Mouse (Mus musculus): ENCODE measurements around the gene Lrrc36. TPM values are rescaled to one million over a fixed set of nuclear protein-coding genes. Genes with fewer than 3 reads are reported as not detected.

Lrrc36 gene
- total RNA-seq, 2 experiments from 2014 or later: 0.61 TPM; not detected in 1

DNA sequence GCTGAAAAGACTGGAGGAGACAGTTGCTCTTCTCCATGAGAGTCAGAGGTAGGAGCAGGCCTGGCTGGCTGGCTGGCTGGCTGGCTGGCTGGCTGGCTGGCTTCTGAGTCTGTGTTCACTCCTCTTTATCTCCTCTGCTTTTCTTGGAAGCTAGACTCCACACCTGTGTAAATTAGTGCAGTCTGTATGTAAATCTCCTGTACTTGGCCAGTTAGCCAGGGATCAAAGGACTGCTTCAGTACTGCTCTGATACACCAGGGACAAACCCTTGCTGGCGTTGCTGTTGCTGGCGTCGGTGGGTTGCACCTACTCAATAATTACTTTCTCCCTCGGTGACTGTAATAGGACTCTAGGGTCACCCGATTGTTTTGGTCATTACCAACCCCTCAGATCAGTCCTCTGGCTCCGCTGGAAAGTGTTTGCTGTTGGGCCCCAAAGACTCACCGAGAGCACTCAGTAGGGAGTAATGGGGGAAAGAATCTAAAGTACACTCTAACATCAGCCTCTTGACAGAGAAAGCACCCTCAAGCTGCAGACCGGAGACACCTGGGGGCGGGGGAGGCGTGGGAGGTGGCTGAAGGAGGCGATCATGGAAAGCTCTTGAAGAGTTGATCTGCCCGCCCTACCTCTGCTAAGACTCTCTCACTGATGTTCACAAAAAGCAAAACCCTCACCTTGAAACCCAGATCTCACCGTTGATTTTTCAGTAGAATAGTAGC lies 47.9 kb downstream of the Lrrc36 start:
- ATAC-seq (replicated peaks; ENCODE audit: low FRiP score, low TSS enrichment, poor library complexity, severe bottlenecking): no peak

DNA sequence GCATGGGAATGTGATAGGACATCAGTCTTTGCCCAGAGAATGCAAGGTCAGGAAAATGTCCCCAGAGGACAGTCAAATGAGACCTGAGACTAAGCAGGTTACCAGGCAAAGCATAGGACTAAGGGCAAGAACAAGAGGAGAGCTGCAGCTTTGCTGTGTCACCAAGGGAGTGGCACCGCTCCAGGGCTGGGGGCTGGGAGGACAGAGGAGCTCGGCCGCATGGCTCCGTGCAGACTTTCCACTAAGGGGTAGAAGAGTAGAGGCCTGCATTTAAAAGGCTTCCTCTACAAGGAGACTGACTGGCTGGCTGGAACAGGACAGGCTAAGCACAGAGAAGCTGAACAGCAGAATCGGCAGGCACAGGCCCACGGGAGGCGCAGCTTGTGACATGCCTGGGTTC lies 51.2 kb downstream of the Lrrc36 start:
- peak; percentile 51; the same call in 1 of the 2 replicates for ATAC-seq (replicated peaks; ENCODE audit: low FRiP score, low TSS enrichment, poor library complexity, severe bottlenecking)

DNA sequence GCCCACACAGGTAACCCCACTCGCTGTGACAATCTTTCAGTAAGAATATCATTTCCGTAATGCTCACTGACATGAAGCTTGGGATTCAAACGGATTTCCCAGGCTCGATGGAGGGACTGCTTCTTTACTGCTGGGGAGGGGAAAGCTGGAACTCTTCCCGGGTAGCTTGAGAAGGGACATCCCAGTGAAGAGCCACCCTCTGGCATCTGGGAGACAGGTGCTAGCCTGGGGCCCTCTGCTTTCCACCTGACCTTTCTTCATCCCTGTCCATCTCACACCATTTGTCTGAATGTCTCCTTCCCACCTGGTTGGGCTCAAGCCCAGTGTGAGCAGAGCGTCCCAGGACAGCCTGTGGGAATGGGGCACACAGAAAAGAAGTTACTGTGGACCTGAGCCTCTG lies 52.9 kb downstream of the Lrrc36 start:
- no peak for ATAC-seq (replicated peaks; ENCODE audit: low FRiP score, low TSS enrichment, poor library complexity, severe bottlenecking)

DNA sequence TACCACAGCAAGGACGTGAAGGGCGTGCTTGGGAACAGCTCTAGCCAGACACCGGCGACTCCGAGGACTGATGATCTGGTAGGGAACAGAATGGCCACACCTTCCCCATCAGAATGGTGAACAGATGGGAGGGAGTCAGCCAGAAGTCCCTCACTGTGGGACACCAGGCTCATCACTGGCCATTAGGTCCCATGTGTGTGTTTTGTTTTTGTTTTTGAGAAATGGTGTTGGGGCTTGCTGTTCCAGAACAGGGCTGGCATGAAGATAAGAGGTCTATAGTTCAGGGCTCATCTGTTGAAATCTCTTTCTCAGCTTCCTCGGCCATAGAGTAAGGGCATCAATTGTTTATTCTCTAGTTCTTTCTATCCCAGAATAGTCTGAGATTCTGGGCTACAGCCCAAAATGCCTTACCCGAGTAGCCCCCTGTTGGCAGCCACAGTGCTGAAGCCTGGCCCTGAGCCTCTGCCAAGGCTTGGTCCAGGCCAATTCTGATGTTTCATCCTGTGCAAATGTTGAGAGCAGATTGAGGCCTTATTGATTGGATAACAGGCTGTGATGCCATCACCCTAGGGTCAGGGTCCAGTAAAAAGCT lies 53.4 kb downstream of the Lrrc36 start:
- ATAC-seq (replicated peaks; ENCODE audit: low FRiP score, low TSS enrichment, poor library complexity, severe bottlenecking): no peak

DNA sequence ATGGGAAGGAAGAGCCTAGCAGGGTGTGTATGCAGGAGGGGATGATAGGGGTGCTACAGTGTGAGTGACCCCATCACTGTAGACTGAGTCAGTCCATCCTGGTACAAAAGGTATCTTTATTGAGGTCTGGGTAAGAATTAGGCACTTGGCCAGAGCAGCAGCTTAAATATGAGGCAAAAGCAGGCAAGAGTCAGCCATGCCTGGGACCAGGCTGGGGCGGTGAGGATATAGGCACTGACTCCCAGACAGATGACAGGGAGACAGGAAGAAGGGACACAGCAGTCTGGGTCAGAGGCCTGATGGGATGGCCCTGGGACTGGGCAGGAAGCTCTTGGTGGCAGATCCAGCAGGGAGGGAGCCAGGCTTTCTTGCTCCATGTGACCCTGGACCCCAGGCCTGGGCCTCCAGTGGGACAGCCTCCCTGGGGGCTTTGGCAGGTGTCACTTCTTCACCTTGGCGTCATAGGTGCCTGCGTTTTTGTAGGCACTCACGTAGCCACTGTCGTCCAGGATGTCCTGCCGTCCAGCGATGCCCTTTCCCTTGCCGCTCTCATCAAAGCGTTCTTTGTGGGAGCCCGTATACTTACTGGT lies 54.1 kb downstream of the Lrrc36 start:
- ATAC-seq (replicated peaks; ENCODE audit: low FRiP score, low TSS enrichment, poor library complexity, severe bottlenecking): no peak

DNA sequence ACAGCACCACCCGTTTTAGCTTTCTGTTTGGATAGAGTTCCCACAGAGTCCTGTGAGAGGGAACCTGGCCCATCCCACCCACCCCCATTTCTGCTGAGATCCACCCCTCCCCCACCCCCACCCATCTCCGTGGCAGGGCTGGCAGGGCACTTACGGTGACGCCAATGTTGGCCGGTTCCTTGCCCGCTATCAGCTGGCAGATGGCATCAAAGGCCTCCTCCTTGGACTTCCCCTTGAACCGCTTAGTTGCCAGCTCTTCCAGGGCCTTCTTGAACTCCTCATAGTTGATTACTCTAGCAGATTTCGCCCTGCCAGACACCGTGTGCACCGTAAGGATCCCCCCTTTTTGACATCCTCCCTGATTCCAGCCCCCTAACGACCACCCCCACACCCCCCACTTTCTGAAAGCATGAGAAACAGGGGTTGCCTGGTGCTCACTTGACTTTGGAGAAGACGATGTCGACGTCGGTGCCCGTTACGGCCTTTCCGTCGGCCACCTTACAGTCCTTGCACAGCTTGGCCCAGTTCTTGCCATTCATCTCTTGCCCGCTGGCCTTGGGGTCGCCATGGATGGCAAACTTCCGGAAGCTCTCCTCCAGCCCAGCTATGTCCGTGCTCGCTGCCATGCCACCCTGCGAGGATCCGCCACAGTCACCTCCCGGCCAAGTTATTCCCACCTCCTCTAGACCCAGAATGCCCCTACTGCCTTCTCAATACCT lies 54.8 kb downstream of the Lrrc36 start:
- no peak for ATAC-seq (replicated peaks; ENCODE audit: low FRiP score, low TSS enrichment, poor library complexity, severe bottlenecking)

DNA sequence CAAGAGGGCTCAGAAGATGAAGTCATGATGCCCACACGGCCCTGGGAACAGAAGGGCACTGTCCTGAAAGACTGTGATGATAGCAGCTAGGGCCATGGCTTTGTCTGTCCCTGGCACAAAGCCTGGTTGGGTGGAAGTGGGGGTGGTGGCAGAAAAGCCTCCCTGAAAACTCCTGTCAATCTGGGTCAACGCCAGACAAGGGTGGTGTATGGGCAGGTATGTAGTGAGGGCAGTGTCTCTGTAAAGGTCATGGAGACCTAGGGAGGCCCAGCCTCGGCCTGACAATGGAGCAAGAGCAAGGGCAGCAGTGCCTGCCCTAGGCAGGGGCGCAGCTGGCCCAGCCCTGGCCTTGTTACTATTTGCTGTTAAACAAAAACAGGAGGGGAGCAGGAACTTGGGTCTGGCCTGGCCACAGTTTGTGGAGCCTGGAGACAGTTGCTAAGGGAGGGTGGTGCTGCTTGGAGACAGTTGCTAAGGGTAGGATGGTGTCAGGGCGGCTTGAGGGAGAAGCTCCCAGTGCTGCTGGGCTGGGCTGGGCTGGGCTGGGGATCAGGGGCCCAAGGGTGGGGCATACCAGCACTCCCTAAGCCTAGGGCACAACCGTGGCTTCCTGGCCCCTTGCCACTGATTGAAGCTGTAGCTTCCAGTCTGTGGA lies 55.8 kb downstream of the Lrrc36 start:
- peak; percentile 32 for ATAC-seq (replicated peaks; ENCODE audit: low FRiP score, low TSS enrichment, poor library complexity, severe bottlenecking)

DNA sequence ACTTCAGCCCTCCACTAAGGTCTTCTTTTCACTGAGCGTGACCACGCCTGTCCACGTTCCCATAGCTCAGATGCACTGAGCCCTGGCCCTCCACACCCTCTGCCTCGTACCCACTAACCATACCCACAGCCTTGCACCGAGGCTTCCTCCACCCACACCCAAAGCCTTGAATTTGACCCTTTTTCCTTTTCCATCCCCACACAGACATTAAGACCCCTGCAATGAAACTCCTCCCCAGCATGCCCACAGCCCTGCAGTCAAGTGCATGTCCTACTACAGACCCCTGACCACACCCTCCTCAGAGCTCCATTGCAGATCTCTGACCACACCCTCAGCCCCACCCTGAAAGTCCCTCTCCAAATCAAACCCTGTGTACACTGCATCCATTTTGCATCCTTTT lies 56.4 kb downstream of the Lrrc36 start:
- no peak for ATAC-seq (replicated peaks; ENCODE audit: low FRiP score, low TSS enrichment, poor library complexity, severe bottlenecking)

DNA sequence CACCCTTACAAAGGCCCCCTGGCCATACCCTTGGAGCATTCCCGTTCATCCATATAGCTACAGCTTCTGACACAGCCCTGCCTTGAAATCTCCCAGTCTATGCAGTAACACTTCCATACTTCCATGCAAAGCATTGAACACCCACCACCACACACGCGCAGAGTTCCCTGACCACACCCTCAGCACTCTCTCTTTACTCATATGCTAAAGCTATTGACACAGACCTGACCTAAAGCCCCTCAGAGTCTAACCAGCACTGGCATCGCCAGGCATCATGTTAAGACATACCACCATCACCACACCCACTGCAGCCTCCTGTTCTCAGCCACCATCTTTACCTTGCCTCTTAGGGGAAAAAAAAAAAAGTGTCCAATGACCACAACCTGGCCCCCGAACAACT lies 56.9 kb downstream of the Lrrc36 start:
- no peak for ATAC-seq (replicated peaks; ENCODE audit: low FRiP score, low TSS enrichment, poor library complexity, severe bottlenecking)

DNA sequence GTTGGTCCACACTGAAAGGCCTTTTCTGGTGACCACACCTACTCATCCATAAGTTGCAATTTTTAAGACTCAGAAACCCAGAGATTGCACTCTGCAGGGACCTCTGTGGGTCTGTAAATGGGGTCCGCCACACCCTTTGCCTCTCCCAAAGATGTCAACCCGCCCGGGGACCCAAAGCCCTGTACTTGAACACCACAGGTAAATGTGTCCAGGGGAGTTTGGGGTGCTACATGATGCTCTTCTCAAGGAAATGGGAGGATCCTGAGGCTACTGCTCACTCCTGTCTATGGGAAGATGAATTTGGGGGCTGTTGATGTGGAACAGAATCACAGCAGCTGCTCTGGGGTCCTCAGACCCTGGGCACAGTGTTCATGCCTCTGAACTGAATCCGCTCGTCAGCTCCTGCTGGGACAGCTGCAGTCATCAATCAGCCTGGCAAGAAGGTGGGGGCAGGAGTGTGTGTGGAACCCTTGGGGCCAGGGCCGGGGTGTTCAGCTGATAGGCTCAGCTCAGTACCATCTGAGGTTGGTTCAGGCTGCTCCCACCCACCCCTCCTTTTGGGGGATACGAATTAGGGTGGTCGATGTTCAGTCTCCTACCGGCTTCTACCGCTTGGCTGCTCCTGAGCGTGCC lies 57.4 kb downstream of the Lrrc36 start:
- peak; percentile 27 for ATAC-seq (replicated peaks; ENCODE audit: low FRiP score, low TSS enrichment, poor library complexity, severe bottlenecking)

DNA sequence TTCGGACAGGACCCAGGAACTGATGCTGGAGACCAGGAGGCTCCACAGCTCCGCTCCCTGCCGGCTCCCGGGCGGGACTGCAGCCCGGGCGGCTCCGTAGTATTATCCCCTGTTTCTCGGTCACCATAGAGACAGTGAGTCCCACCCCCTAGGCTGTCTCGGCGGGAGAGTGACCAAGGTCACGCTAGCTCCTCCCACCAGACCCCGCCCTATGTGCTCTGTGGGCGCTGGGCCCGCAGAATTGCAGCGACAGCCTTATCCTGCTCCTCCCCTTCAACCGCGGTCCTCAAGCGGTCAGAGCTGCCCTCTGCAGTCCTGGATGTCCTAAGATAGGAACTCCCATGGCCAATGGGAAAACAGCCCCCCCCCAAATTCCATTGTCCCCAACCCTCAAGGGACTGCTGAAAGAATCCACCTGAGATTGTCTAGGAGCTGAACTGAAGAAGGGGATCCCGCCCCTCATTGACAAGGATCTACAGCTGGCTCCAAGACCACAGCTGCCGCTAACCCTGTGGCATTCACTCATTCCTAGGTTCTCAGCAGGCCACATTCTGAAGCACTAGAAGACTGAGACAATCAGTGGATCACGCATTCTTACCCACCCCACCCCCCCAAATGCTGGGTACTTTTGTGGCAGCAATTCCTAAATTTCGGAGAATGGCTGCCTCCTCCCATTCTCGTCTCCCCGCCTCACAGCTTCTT lies 58.1 kb downstream of the Lrrc36 start, which contains the start of gene Tppp3:
TSS of gene Tppp3 (minus strand) at position 213 of the 702 bp plus-strand sequence.
- peak; percentile 85 for ATAC-seq (replicated peaks; ENCODE audit: low FRiP score, low TSS enrichment, poor library complexity, severe bottlenecking)

DNA sequence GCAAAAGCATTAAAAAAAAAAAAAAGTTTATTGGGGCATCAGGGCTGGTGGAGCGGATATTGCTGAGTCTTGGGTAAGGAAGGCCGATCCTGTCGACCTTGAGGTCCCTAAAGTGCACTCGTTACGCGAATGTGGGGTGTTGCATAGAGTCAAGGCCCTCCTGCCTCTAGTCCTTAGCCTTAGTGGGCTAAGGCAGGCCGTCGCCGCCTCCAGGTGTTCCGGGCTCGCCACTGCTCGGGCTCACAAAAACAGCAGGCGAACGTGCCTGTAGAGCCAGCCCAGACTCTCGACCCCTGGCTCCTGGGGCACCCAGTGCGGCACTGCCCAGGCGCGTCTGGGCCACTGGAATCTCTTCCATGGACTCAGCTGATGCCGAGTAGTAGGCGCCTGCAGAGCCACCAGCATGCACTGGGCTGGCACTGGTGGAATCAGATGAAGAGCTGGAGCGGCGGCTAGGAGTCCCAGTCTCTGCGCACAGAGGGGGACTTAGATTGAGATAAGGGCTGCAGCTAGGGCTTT lies 59.1 kb downstream of the Lrrc36 start:
- no peak for ATAC-seq (replicated peaks; ENCODE audit: low FRiP score, low TSS enrichment, poor library complexity, severe bottlenecking)

DNA sequence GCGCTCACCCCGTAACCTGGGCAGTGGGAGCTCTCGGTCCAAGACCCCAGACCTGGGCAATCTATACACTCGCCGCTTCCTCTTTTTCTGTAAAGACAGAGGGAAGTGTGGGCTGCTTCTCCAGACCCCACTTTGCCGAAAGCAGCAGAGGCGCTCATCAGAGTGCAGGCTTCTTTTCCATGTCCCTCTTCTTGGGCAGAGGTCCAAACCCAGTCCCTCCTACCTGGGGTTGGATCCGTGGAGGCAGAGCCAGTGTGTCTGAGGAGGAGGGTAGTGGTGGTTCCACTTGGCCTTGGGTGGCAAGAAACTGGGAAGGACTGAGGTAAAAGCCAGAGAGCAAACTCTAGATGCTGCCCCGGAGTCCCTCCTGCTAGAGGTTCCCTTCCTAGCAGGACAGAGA lies 59.6 kb downstream of the Lrrc36 start:
- ATAC-seq (replicated peaks; ENCODE audit: low FRiP score, low TSS enrichment, poor library complexity, severe bottlenecking): no peak

DNA sequence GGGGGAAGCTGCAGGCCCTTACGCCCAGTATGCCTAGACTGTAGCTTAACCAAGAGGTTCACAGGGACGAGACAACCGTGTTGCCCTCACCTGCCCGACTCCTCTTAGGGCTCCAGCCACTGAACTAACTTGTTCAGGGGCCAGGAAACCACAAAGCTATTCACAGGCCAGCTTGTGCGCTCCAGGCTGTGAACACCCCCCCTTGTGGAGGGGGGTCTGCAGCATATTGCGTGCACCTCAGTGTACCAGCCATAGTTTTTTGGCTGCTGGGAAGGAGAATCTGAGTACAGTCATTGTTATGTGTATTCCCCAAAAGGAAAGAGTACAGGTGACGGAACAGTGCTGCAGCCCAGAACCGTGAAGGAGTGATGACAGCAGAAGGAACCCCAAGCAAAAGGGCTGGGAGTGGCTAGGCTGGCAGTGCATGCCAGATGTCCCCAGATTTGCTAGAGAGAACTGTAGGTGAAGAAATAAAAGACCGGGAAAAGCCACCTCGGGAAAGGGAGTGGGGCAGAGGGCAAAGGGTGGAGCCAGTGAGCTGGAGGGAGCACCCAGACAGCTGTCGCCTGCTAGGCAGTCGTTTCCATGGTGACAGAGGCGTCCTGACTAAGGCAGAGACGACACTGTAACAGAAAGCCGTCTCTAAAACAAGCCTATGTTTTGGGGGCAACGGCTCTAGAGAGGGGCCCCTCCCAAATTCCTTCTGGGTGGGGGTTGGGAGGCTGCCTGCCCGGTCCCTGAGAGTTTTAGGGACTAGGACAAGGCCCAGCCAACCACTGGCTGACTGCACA lies 60.6 kb downstream of the Lrrc36 start:
- no peak for ATAC-seq (replicated peaks; ENCODE audit: low FRiP score, low TSS enrichment, poor library complexity, severe bottlenecking)

DNA sequence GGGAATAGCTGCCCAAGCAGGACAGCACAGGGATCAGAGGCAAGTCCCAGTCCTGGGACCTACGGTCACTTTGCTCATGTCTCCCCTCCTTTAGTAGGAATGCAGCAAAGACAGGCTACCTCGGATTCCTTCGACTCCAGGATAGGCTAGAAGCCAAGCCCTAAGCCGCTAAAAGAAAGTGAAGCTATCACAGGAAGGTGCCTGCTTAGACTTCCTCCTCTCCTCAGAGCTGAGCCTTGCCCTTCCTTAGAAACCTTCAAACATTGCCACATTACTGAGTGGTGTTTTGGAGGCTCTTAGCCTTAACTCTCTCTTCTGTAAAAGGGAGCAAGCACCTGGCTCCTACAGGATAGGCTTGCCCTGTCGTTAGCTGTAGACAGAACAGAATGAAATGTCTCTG lies 61.3 kb downstream of the Lrrc36 start:
- no peak for ATAC-seq (replicated peaks; ENCODE audit: low FRiP score, low TSS enrichment, poor library complexity, severe bottlenecking)

DNA sequence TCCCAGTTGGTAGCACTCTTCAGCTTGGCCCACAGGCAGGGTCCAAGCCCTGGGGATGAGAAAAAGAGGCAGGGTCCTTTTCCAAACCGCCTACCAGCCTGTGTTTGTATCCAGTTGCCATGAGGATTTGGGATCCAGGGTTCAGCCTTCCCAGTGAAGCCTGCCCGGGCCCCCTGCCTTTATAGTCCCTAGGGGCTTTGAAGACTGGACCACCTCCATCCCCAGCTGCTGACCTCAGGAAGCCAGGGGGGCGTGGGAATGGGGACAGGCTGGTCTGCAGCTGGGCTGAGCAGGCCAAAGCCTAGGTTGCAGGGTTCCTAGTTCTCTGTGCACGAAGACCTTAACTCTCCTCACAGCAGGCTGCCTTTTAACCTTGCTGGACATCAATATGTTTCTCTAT lies 61.9 kb downstream of the Lrrc36 start:
- no peak for ATAC-seq (replicated peaks; ENCODE audit: low FRiP score, low TSS enrichment, poor library complexity, severe bottlenecking)

DNA sequence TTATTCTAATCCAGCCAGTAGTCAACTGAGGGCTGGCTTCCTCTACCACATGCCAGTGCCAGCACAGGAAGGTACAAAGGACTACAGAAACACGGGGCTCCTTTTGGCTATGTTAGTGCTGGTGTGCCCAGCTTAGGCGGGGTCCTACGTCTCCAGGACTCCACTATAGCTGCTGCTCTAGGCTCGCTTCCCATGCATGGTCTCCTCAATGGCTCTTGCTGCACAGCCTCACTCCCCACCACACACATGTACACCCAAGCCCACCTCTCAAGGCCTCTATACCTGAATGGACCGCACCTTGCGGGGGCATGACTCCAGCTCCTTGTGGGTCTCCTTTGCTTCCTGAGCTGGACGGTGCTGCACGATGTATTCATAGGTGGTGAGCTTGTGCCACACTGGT lies 62.4 kb downstream of the Lrrc36 start:
- no peak for ATAC-seq (replicated peaks; ENCODE audit: low FRiP score, low TSS enrichment, poor library complexity, severe bottlenecking)

DNA sequence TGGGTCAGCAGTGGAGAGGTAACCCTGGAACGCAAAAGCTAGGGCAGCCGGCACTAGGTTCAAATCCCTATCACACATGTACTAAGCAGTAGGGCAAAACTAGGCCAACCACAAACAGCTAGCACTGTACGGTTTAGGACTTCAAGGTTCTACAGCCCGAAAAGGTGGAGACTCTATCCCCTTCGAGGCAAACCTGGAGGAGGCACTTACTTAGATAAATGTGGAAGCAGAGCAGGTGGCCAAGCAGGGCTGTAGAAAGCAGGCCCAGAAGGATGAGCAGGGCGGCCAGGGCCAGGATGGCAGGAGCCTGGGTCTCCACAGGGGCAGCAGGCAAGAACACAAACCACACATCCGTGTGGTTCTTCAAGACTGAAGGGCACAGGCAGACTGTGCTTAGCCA lies 62.8 kb downstream of the Lrrc36 start:
- ATAC-seq (replicated peaks; ENCODE audit: low FRiP score, low TSS enrichment, poor library complexity, severe bottlenecking): no peak

Data from megakaryocyte-erythroid progenitor cell, adult 5-6 weeks (primary cell).